Mouse (Mus musculus) stomach, embryonic 14.5 days (tissue): ENCODE results near the gene Oxct2b. TPM values are rescaled to one million over a fixed set of nuclear protein-coding genes. Genes with fewer than 3 reads are reported as not detected.
"Not testable (repeated sequence)": the region's sequence is repeated elsewhere in the genome, so short reads cannot be mapped to it uniquely, and the experiment has no call there.

Experiments
- ATAC-seq: fragments of 200-750 bp; cut with Nextera tagmentation; 2 replicates; pipeline ENCODE4 v1.8.0; 2017; ENCODE audit warnings: low read depth, moderate TSS enrichment; ENCODE audit not compliant: insufficient number of reproducible peaks, insufficient read depth, low FRiP score
- H3K27ac ChIP-seq: fragments of 300-500 bp; sonication (generic); 2 replicates; pipeline ENCODE4 v1.5.1; 2014; ENCODE audit warnings: mild to moderate bottlenecking, low read length, moderate library complexity, mixed read lengths
- H3K27me3 ChIP-seq: fragments of 300-500 bp; sonication (generic); 2 replicates; pipeline ENCODE4 v1.6.1; 2014; ENCODE audit warnings: low read length, control low read depth, mixed read lengths; ENCODE audit not compliant: control insufficient read depth, insufficient read depth
- H3K36me3 ChIP-seq: fragments of 300-500 bp; sonication (generic); 2 replicates; pipeline ENCODE4 v1.6.1; 2014; ENCODE audit warnings: mild to moderate bottlenecking, control low read depth, low read length, moderate library complexity, mixed read lengths; ENCODE audit not compliant: control insufficient read depth, insufficient read depth
- H3K4me1 ChIP-seq: fragments of 300-500 bp; sonication (generic); 2 replicates; pipeline ENCODE4 v1.6.1; 2014; ENCODE audit warnings: low read length, control low read depth, mixed read lengths; ENCODE audit not compliant: control insufficient read depth, insufficient read depth
- H3K4me2 ChIP-seq: fragments of 300-500 bp; sonication (generic); replicated peaks from 2 replicates; pipeline ENCODE4 v1.6.1; 2014; ENCODE audit warnings: low read depth, low read length, control low read depth
- H3K4me3 ChIP-seq: fragments of 300-500 bp; sonication (generic); 2 replicates; pipeline ENCODE4 v1.5.1; 2014; ENCODE audit warnings: low read depth, low read length, control low read depth
- H3K9ac ChIP-seq: fragments of 300-500 bp; sonication (generic); replicated peaks from 2 replicates; pipeline ENCODE4 v1.6.1; 2014; ENCODE audit warnings: low read depth, mild to moderate bottlenecking, control low read depth, low read length, moderate library complexity, mixed read lengths
- H3K9me3 ChIP-seq: fragments of 300-500 bp; sonication (generic); 2 replicates; pipeline ENCODE4 v1.6.1; 2016; ENCODE audit warnings: low read depth, low read length, control low read depth; ENCODE audit not compliant: control insufficient read depth
- WGBS: fragments of 180-500 bp; shearing (Covaris S2); extraction: QIAGEN DNeasy Blood & Tissue Kit; methylation state at CpG from one replicate; pipeline ENCODE4 v1.1.7; 2014; 5-methylcytosine and 5-hydroxymethylcytosine counted together
- polyA plus RNA-seq: library from polyadenylated mRNA; unstranded; fragments of >200 nt; fragmentation: Nextera tagmentation; extraction: Ambion mirVana; gene quantifications from 2 replicates; pipeline ENCODE4 v1.2.1, GENCODE M21; 2014

The Oxct2b gene
- polyA plus RNA-seq, 1 experiment from 2014 or later, result not detected

GRCm38 (mm10) chr4:123106864-123107263 is 9.2 kb upstream of the Oxct2b start:
- H3K27me3 ChIP-seq, result peaks cover 17% of the 10 kb centered on the region
- ATAC-seq, result no peak
- 90% methylated on average over 2 of the region's 2 CpGs for WGBS

GRCm38 (mm10) chr4:123108056-123108455 is 8.0 kb upstream of the Oxct2b start:
- no peak for ATAC-seq
- no peak overlapping the region for H3K9ac ChIP-seq
- no peak overlapping the region for H3K4me2 ChIP-seq
- WGBS, result 93% methylated on average over 5 of the region's 5 CpGs
- no peak overlapping the region for H3K4me3 ChIP-seq
- peaks cover 17% of the 10 kb centered on the region for H3K27me3 ChIP-seq
- H3K9me3 ChIP-seq, result no peaks in the 10 kb centered on the region
- no peak overlapping the region for H3K27ac ChIP-seq
- 0 out of 2 replicates have a peak, but pooled peaks cover 5% of the 10 kb centered on the region for H3K4me1 ChIP-seq
- no peaks in the 10 kb centered on the region for H3K36me3 ChIP-seq

More at GRCm38 (mm10) chr4:123106864-123107263, 9.2 kb upstream of the Oxct2b start:
- Histone ChIP-seq H3K9ac (no peak overlapping the region), H3K4me1 (0 out of 2 replicates have a peak, but pooled peaks cover 5% of the 10 kb centered on the region), H3K27ac (no peak overlapping the region), H3K9me3 (no peaks in the 10 kb centered on the region), H3K4me3 (no peak overlapping the region), H3K36me3 (no peaks in the 10 kb centered on the region), H3K4me2 (no peak overlapping the region)

GRCm38 (mm10) chr4:123110751-123111150 is 5.3 kb upstream of the Oxct2b start:
- H3K9me3 ChIP-seq, result no peaks in the 10 kb centered on the region
- no peak overlapping the region for H3K9ac ChIP-seq
- no peak overlapping the region for H3K27ac ChIP-seq
- no peak overlapping the region for H3K4me3 ChIP-seq
- no peak overlapping the region for H3K4me2 ChIP-seq
- 90% methylated on average over 4 of the region's 4 CpGs for WGBS
- H3K27me3 ChIP-seq, result peaks cover 3% of the 10 kb centered on the region
- no peaks in the 10 kb centered on the region for H3K36me3 ChIP-seq
- ATAC-seq, result no peak
- no peaks in the 10 kb centered on the region for H3K4me1 ChIP-seq

- H3K4me3 ChIP-seq, H3K9ac ChIP-seq, H3K27ac ChIP-seq, H3K4me1 ChIP-seq, H3K36me3 ChIP-seq, ATAC-seq, H3K27me3 ChIP-seq, H3K9me3 ChIP-seq, H3K4me2 ChIP-seq: not testable (repeated sequence)
- 71% methylated on average over 10 of the region's 10 CpGs for WGBS
Observed at GRCm38 (mm10) chr4:123111275-123111983, 4.6 kb upstream of the Oxct2b start.

- H3K36me3 ChIP-seq, result no peaks in the 10 kb centered on the region
- H3K27me3 ChIP-seq, result no peaks in the 10 kb centered on the region
- no peak overlapping the region for H3K4me3 ChIP-seq
- no peak overlapping the region for H3K9ac ChIP-seq
- H3K9me3 ChIP-seq, result no peaks in the 10 kb centered on the region
- no peak overlapping the region for H3K27ac ChIP-seq
- 71% methylated on average over 8 of the region's 8 CpGs for WGBS
- ATAC-seq, result no peak
- no peaks in the 10 kb centered on the region for H3K4me1 ChIP-seq
- no peak overlapping the region for H3K4me2 ChIP-seq
Observed at GRCm38 (mm10) chr4:123112216-123112764, 3.8 kb upstream of the Oxct2b start.

GRCm38 (mm10) chr4:123114651-123115050 is 1.4 kb upstream of the Oxct2b start:
- not testable (repeated sequence) for H3K4me2 ChIP-seq, H3K27ac ChIP-seq, H3K4me1 ChIP-seq, H3K9ac ChIP-seq, H3K27me3 ChIP-seq, H3K9me3 ChIP-seq, ATAC-seq, H3K36me3 ChIP-seq, H3K4me3 ChIP-seq
- 95% methylated on average over 4 of the region's 4 CpGs for WGBS

- WGBS, result 19% methylated on average over 25 of the region's 42 CpGs
- not testable (repeated sequence) for H3K36me3 ChIP-seq, H3K27ac ChIP-seq, H3K9ac ChIP-seq, H3K4me1 ChIP-seq, H3K27me3 ChIP-seq, H3K9me3 ChIP-seq
- H3K4me3 ChIP-seq, result peak overlapping the region; percentile 23; the same call in 1 of the 2 replicates
- peak overlapping the region; percentile 54 for H3K4me2 ChIP-seq
- 0 out of 2 replicates have a peak, but pooled peaks have one; percentile 29 for ATAC-seq
Observed at GRCm38 (mm10) chr4:123116640-123117039, 574 bp downstream of the Oxct2b start.

GRCm38 (mm10) chr4:123121286-123121685 is 5.2 kb downstream of the Oxct2b start:
- WGBS, result 84% methylated on average over 2 of the region's 2 CpGs
- Histone ChIP-seq H3K27ac (no peak overlapping the region), H3K36me3 (peaks cover 11% of the 10 kb centered on the region; the same call in 1 of the 2 replicates), H3K4me3 (no peak overlapping the region), H3K9ac (no peak overlapping the region), H3K4me2 (no peak overlapping the region), H3K9me3 (no peaks in the 10 kb centered on the region), H3K4me1 (no peaks in the 10 kb centered on the region), H3K27me3 (no peaks in the 10 kb centered on the region)
- no peak for ATAC-seq
